Mouse (Mus musculus) layer of hippocampus, postnatal 25 days (tissue): ENCODE results near the gene Tep1. TPM values are rescaled to one million over a fixed set of nuclear protein-coding genes. Genes with fewer than 3 reads are reported as not detected.
A peak's percentile ranks its signal among the peaks of the same experiment; 100 is the strongest.

Source experiments
- DNase-seq, 2 experiments: peaks; one replicate each; pipeline ENCODE4 v3.0.0; 2022; ENCODE audit warnings: mixed read lengths in 2 of 2, low spot score in 1 of 2; ENCODE audit errors: extremely low spot score in 1 of 2
- total RNA-seq, 2 experiments: library from RNA; stranded (reverse); gene quantifications; 2 replicates each; pipeline ENCODE4 v1.2.3; 2021

Gene Tep1
- total RNA-seq, 2 experiments from 2014 or later, result 2.1 to 3.1 TPM

- no peak for DNase-seq
Observed at GRCm38 (mm10) chr14:50796464-50796863, 73.9 kb downstream of the Tep1 start.

DNA sequence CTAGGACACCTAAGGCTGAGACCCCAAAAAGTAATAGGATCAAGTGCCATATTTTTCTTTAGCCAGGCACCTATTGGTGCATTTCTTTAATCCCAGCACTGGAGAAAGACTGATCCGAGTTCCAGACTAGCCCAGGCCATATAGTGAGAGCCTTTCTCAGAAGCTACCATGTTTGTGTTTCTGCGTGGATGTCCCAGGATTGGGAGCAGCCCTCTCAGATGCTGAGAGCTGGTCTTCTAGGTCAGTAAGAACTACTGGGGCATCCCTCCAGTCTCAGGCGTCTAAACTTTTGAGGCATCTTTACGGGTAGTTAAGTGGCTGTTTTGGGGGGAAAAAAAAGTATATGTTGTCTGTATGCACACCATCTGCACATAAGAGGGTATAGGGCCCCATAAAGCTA lies 74.4 kb downstream of the Tep1 start:
- DNase-seq, result no peak

DNA sequence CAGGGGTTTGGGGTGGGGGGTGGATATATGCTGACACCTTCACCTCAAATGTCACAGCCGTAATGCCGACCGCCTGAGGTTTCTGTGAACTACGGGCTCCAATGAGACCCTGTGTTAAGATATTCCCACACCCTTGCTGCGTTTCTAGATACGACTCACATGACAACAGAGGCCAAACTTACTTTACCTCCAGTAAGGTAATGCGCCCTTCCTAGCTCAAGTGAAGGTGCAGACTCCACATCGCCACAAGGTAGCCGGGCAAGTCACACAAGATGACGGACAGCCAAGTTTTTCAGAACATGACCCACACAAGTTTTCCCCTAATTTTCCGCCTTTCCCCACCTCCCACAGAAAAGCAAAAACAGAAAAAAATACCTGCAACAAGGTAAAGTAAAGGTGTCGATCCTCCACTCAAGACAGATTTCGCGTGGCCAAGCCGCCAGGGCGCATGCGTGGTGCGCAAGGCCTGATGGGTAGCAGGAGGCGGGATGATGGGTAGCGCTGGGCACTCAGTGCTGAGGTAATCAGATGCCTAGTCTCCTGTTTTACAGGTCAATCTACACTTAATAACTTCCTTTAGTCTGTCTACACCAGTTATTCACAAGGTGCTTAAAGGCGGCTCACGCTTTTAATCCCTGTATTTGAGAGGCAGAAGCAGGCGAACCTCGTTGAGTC lies 75.0 kb downstream of the Tep1 start:
- DNase-seq, result no peak

GRCm38 (mm10) chr14:50788157-50788556 lies 82.2 kb downstream of the Tep1 start:
- DNase-seq, result no peak

DNA sequence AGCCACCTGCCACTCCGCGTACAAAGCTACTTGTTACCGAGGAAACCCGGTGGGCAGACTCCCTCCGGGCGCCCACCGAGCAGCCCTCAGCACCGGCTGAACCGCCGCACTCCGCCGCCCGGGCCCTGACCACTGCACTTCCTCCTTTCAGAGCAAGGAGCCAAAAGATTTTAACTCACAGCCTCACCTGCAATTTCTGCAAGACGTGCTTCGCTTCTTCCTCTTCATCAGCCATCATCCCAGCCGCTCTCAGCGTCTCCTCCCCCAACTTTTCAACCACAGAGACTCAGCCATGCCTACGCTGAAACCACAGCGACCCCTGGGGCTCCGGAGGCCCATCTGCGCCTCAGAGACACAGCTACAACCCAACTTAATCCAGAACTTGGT lies 85.1 kb downstream of the Tep1 start, which contains the start of gene Ttc5:
Gene Ttc5 (minus strand): TSS at position 269 of the 387 bp plus-strand sequence.
- DNase-seq, result peak; percentile 94 to 98

GRCm38 (mm10) chr14:50784391-50785250 lies 85.7 kb downstream of the Tep1 start:
- DNase-seq, result no peak

- DNase-seq, result no peak
Observed at GRCm38 (mm10) chr14:50782166-50782565, 88.2 kb downstream of the Tep1 start.

Other genes with a start within 250 kb of the Tep1 start
- not detected for gene Olfr745, start 231.2 kb downstream of the Tep1 start, total RNA-seq
- gene Olfr746, start 223.5 kb downstream of the Tep1 start, total RNA-seq, result not detected
- gene Olfr747, start 177.4 kb downstream of the Tep1 start, total RNA-seq, result not detected
- gene Olfr748, start 163.2 kb downstream of the Tep1 start, total RNA-seq, result not detected
- gene Olfr749, start 125.5 kb downstream of the Tep1 start, total RNA-seq, result not detected
- gene Ttc5, start 85.0 kb downstream of the Tep1 start, total RNA-seq, result 10 to 100 TPM; 62.2 to 71.8 TPM
- gene Ccnb1ip1, start 62.8 kb downstream of the Tep1 start, total RNA-seq, result under 1 TPM in 1 of 2 experiments, not detected in 1; 0.69 TPM
- gene Parp2, start 62.7 kb downstream of the Tep1 start, total RNA-seq, result 10 to 100 TPM; 26.3 to 29.0 TPM
- 1 to 10 TPM; 3.2 to 3.3 TPM for gene Klhl33, start 26.9 kb upstream of the Tep1 start, total RNA-seq
- 10 to 100 TPM; 34.6 to 37.0 TPM for gene Osgep, start 54.3 kb upstream of the Tep1 start, total RNA-seq
- 10 to 100 TPM; 67.4 to 75.4 TPM for gene Apex1, start 54.4 kb upstream of the Tep1 start, total RNA-seq
- 10 to 100 TPM; 85.3 to 88.8 TPM for gene Pip4p1, start 60.3 kb upstream of the Tep1 start, total RNA-seq
- gene Pnp, start 60.5 kb upstream of the Tep1 start, total RNA-seq, result 10 to 100 TPM; 13.0 to 17.4 TPM
- gene Gm49342, start 74.0 kb upstream of the Tep1 start, total RNA-seq, result 10 to 100 TPM in 1 of 2 experiments, 1 to 10 TPM in 1; 8.9 to 14.9 TPM
- gene Pnp2, start 85.4 kb upstream of the Tep1 start, total RNA-seq, result 1 to 10 TPM in 1 of 2 experiments, under 1 TPM in 1; 0.62 to 1.1 TPM
- not detected for gene Rnase10, start 137.2 kb upstream of the Tep1 start, total RNA-seq
- gene Rnase9, start 171.3 kb upstream of the Tep1 start, total RNA-seq, result not detected
- gene Rnase11, start 179.6 kb upstream of the Tep1 start, total RNA-seq, result not detected
- not detected for gene Rnase12, start 187.1 kb upstream of the Tep1 start, total RNA-seq
- gene Olfr750, start 203.9 kb upstream of the Tep1 start, total RNA-seq, result not detected
- 10 to 100 TPM; 17.0 to 19.4 TPM for gene Rnase4, start 220.5 kb upstream of the Tep1 start, total RNA-seq
- 1 to 10 TPM; 3.4 to 4.7 TPM for gene Ang, start 220.6 kb upstream of the Tep1 start, total RNA-seq
- gene Eddm3b, start 243.9 kb upstream of the Tep1 start, total RNA-seq, result not detected